Mouse (Mus musculus) lung, postnatal 0 days (tissue): ENCODE measurements around the gene Pros1. TPM values are rescaled to one million over a fixed set of nuclear protein-coding genes. Genes with fewer than 3 reads are reported as not detected.

Experiments
- ATAC-seq: fragments of 200-750 bp; cut with Nextera tagmentation; 2 replicates; pipeline ENCODE4 v1.8.0; 2017; ENCODE audit warnings: moderate library complexity
- DNase-seq: peaks from one replicate; pipeline ENCODE4 v3.0.0-alpha.2; 2016; ENCODE audit warnings: low spot score
- H3K27ac ChIP-seq: fragments of 300-500 bp; sonication (generic); 2 replicates; pipeline ENCODE4 v1.5.1; 2014; ENCODE audit warnings: antibody characterized with exemption, mild to moderate bottlenecking, low read length, mixed read lengths
- H3K27me3 ChIP-seq: fragments of 300-500 bp; sonication (generic); replicated peaks from 2 replicates; pipeline ENCODE4 v1.6.1; 2014; ENCODE audit warnings: low read length, mixed read lengths; ENCODE audit not compliant: insufficient read depth
- H3K36me3 ChIP-seq: fragments of 300-500 bp; sonication (generic); 2 replicates; pipeline ENCODE4 v1.6.1; 2014; ENCODE audit warnings: low read length, mixed read lengths; ENCODE audit not compliant: insufficient read depth
- H3K4me1 ChIP-seq: fragments of 300-500 bp; sonication (generic); 2 replicates; pipeline ENCODE4 v1.6.1; 2014; ENCODE audit warnings: antibody characterized with exemption, low read depth, low read length, mixed read lengths; ENCODE audit not compliant: insufficient read depth
- H3K4me2 ChIP-seq: fragments of 300-500 bp; sonication (generic); replicated peaks from 2 replicates; pipeline ENCODE4 v1.6.1; 2014; ENCODE audit warnings: low read depth, mild to moderate bottlenecking, low read length, moderate library complexity, mixed read lengths
- H3K4me3 ChIP-seq: fragments of 300-500 bp; sonication (generic); 2 replicates; pipeline ENCODE4 v1.5.1; 2014; ENCODE audit warnings: low read depth, low read length
- H3K9ac ChIP-seq: fragments of 300-500 bp; sonication (generic); replicated peaks from 2 replicates; pipeline ENCODE4 v1.6.1; 2014; ENCODE audit warnings: low read depth, mild to moderate bottlenecking
- H3K9me3 ChIP-seq: fragments of 300-500 bp; sonication (generic); 2 replicates; pipeline ENCODE4 v1.6.1; 2016; ENCODE audit warnings: low read length, mixed read lengths
- CTCF ChIP-seq: IDR thresholded peaks from 2 replicates; pipeline ENCODE4 v1.5.1; 2016; ENCODE audit warnings: antibody characterized with exemption, mild to moderate bottlenecking
- EP300 ChIP-seq: IDR thresholded peaks from 2 replicates; pipeline ENCODE4 v1.6.1; 2016; ENCODE audit warnings: antibody characterized with exemption, mild to moderate bottlenecking, control low read depth
- WGBS: fragments of 180-500 bp; shearing (Covaris S2); extraction: QIAGEN DNeasy Blood & Tissue Kit; methylation state at CpG from one replicate; pipeline ENCODE4 v1.1.7; 2014; 5-methylcytosine and 5-hydroxymethylcytosine counted together
- polyA plus RNA-seq: library from polyadenylated mRNA; unstranded; fragments of >200 nt; fragmentation: Nextera tagmentation; extraction: Ambion mirVana; gene quantifications from 2 replicates; pipeline ENCODE4 v1.2.1, GENCODE M21; 2015

Gene Pros1
- polyA plus RNA-seq, 1 experiment from 2014 or later: 74.3 TPM

DNA sequence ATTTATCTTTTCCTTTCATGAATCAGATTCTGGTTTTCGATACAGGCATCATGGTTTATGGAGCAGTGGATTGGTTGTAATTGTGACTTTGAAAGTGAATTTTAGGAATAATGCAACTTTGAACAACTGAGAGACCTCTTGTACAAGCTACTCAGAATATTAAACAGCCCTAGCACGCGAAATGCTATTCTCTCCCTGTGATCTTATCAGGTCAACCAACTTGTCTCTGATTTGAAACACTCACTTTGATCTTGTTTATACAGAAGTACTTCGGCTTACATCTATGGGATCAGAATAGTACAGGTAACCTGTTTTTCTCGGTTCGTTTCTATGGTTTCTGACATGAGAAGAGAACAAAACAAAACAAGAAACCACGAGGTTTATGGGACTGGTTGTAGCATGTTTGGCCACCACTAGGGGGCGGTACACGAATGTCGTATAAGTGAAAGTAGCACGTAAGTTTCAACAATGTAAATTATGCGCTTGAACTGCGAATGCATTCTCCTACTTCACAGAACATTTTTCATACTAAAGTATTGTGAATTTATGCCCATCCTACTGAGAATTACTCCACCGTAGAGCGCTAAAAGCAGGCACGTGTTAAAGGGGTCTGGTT is 86.4 kb downstream of the Pros1 start:
- Histone ChIP-seq H3K9me3 (no peaks in the 10 kb centered on the region), H3K27ac (no peak overlapping the region), H3K4me2 (peak overlapping the region; percentile 35; the same call in 1 of the 2 replicates), H3K9ac (no peak overlapping the region), H3K4me1 (no peaks in the 10 kb centered on the region), H3K4me3 (peak overlapping the region; percentile 15; the same call in 1 of the 2 replicates), H3K27me3 (no peaks in the 10 kb centered on the region), H3K36me3 (no peaks in the 10 kb centered on the region)
- TF ChIP-seq CTCF: peak; percentile 92
- no peak for TF ChIP-seq EP300
- ATAC-seq (peak; percentile 63), DNase-seq (peak; percentile 89)
- WGBS: 16% methylated on average over 16 of the region's 16 CpGs

- Histone ChIP-seq H3K4me2 (no peak overlapping the region), H3K4me1 (no peaks in the 10 kb centered on the region), H3K9ac (no peak overlapping the region), H3K36me3 (no peaks in the 10 kb centered on the region), H3K4me3 (no peak overlapping the region), H3K9me3 (no peaks in the 10 kb centered on the region), H3K27me3 (no peaks in the 10 kb centered on the region), H3K27ac (no peak overlapping the region)
- 80% methylated on average over 10 of the region's 10 CpGs for WGBS
- ATAC-seq (no peak), DNase-seq (no peak)
- TF ChIP-seq EP300 (no peak), CTCF (no peak)
These were observed 87.7 kb downstream of the Pros1 start for GRCm38 (mm10) chr16:62941763-62942162.

- no peaks in the 10 kb centered on the region for H3K27me3 ChIP-seq
- H3K4me2 ChIP-seq: no peak overlapping the region
- H3K36me3 ChIP-seq: no peaks in the 10 kb centered on the region
- ATAC-seq (0 out of 2 replicates have a peak, but pooled peaks have one; percentile 21), DNase-seq (peak; percentile 63)
- H3K9ac ChIP-seq: no peak overlapping the region
- H3K9me3 ChIP-seq: no peaks in the 10 kb centered on the region
- no peak overlapping the region for H3K27ac ChIP-seq
- H3K4me3 ChIP-seq: no peak overlapping the region
- 53% methylated on average over 16 of the region's 16 CpGs for whole genome bisulfite sequencing
- no peaks in the 10 kb centered on the region for H3K4me1 ChIP-seq
- TF ChIP-seq CTCF (no peak), EP300 (no peak)
These were observed 88.6 kb downstream of the Pros1 start for GRCm38 (mm10) chr16:62942418-62943410.

GRCm38 (mm10) chr16:62958485-62958884 is 104.4 kb downstream of the Pros1 start:
- no peaks in the 10 kb centered on the region for H3K36me3 ChIP-seq
- no peak overlapping the region for H3K4me2 ChIP-seq
- TF ChIP-seq EP300 (no peak), CTCF (no peak)
- ATAC-seq (no peak), DNase-seq (no peak)
- no peak overlapping the region for H3K4me3 ChIP-seq
- no peaks in the 10 kb centered on the region for H3K4me1 ChIP-seq
- no peak overlapping the region for H3K27ac ChIP-seq
- H3K27me3 ChIP-seq: no peaks in the 10 kb centered on the region
- no peak overlapping the region for H3K9ac ChIP-seq
- no peaks in the 10 kb centered on the region for H3K9me3 ChIP-seq
- WGBS: 82% methylated on average over 4 of the region's 4 CpGs

- Histone ChIP-seq H3K4me2 (no peak overlapping the region), H3K4me3 (no peak overlapping the region), H3K9ac (no peak overlapping the region), H3K4me1 (no peaks in the 10 kb centered on the region), H3K27ac (no peak overlapping the region), H3K9me3 (no peaks in the 10 kb centered on the region), H3K27me3 (no peaks in the 10 kb centered on the region), H3K36me3 (no peaks in the 10 kb centered on the region)
- TF ChIP-seq EP300: no peak
- no peak for TF ChIP-seq CTCF
- DNase-seq: no peak
- 54% methylated on average over 6 of the region's 6 CpGs for WGBS
- no peak for ATAC-seq
These were observed 110.3 kb downstream of the Pros1 start for GRCm38 (mm10) chr16:62964361-62964763.

GRCm38 (mm10) chr16:62971673-62972332 is 117.7 kb downstream of the Pros1 start:
- no peaks in the 10 kb centered on the region for H3K36me3 ChIP-seq
- no peak for ATAC-seq
- no peaks in the 10 kb centered on the region for H3K9me3 ChIP-seq
- H3K27ac ChIP-seq: no peak overlapping the region
- H3K4me2 ChIP-seq: no peak overlapping the region
- no peak overlapping the region for H3K4me3 ChIP-seq
- H3K27me3 ChIP-seq: no peaks in the 10 kb centered on the region
- 44% methylated on average over 1 of the region's 1 CpGs for WGBS
- H3K4me1 ChIP-seq: no peaks in the 10 kb centered on the region
- no peak for DNase-seq
- H3K9ac ChIP-seq: no peak overlapping the region
- TF ChIP-seq EP300 (no peak), CTCF (no peak)
